Mouse (Mus musculus) testis, adult 2 months (tissue): ENCODE data around the gene Agps.

Experiments
- CTCF ChIP-seq: fragments of 200-500 bp; IDR thresholded peaks from 2 replicates; pipeline ENCODE4 v1.5.1; 2012; ENCODE audit warnings: low read depth, mild to moderate bottlenecking, inconsistent platforms, low read length, moderate library complexity; ENCODE audit not compliant: control insufficient read depth, insufficient read depth, insufficient replicate concordance
- POLR2A ChIP-seq: fragments of 200-500 bp; IDR thresholded peaks from 2 replicates; pipeline ENCODE4 v1.6.1; 2012; ENCODE audit warnings: low read depth, mild to moderate bottlenecking, inconsistent platforms, low read length, moderate library complexity; ENCODE audit not compliant: control insufficient read depth

- no peak for TF ChIP-seq CTCF
- TF ChIP-seq POLR2A = no peak
Measured at GRCm38 (mm10) chr2:75816673-75817072, 15.3 kb upstream of the Agps start.
